Mouse (Mus musculus) liver, embryonic 14.5 days (tissue): ENCODE measurements around the gene Rps21.

Source experiments
- CTCF ChIP-seq: IDR thresholded peaks from 2 replicates; pipeline ENCODE4 v1.5.1; 2016; ENCODE audit warnings: antibody characterized with exemption, low read depth, control low read depth
- EP300 ChIP-seq: IDR thresholded peaks from 2 replicates; pipeline ENCODE4 v1.6.1; 2016; ENCODE audit warnings: antibody characterized with exemption, low read depth

GRCm38 (mm10) chr2:180215011-180215461 lies 42.1 kb upstream of the Rps21 start:
- no peak for TF ChIP-seq CTCF
- no peak for TF ChIP-seq EP300
